Mouse (Mus musculus) lung, adult 2 months (tissue): ENCODE results near the gene Slc39a8. TPM values are rescaled to one million over a fixed set of nuclear protein-coding genes. Genes with fewer than 3 reads are reported as not detected.

Experiments
- DNase-seq: peaks from one replicate; pipeline ENCODE4 v3.0.0; 2022
- H3K4me1 ChIP-seq: fragments of 200-500 bp; 2 replicates; pipeline ENCODE4 v1.6.1; 2011; ENCODE audit warnings: low read length; ENCODE audit not compliant: control insufficient read depth, insufficient read depth
- H3K4me3 ChIP-seq: fragments of 200-500 bp; replicated peaks from 2 replicates; pipeline ENCODE3; 2011; ENCODE audit warnings: low read depth, mild to moderate bottlenecking, control low read depth, low read length; ENCODE audit errors: extremely low read depth
- CTCF ChIP-seq: fragments of 200-500 bp; IDR thresholded peaks from 2 replicates; pipeline ENCODE4 v1.5.1; 2011; ENCODE audit warnings: mild to moderate bottlenecking, low read length, control low read depth; ENCODE audit not compliant: insufficient read depth
- POLR2A ChIP-seq: fragments of 200-500 bp; IDR thresholded peaks from 2 replicates; pipeline ENCODE4 v1.6.1; 2011; ENCODE audit warnings: low read depth, mild to moderate bottlenecking, control low read depth, low read length, borderline replicate concordance; ENCODE audit errors: extremely low read depth
- whole genome bisulfite sequencing: fragments of 180-500 bp; shearing (Covaris S2); methylation state at CpG from one replicate; pipeline ENCODE4 v1.1.7; 2018; 5-methylcytosine and 5-hydroxymethylcytosine counted together
- polyA plus RNA-seq: library from polyadenylated mRNA; depleted of rRNA; stranded (reverse); fragments of >200 nt; gene quantifications from 2 replicates; pipeline ENCODE4 v1.2.3, GENCODE M21; 2012

The Slc39a8 gene
- polyA plus RNA-seq, 1 experiment = 109 TPM

- peaks cover 4% of the 10 kb centered on the region for H3K4me1 ChIP-seq
- TF ChIP-seq POLR2A (no peak), CTCF (no peak)
Measured at GRCm38 (mm10) chr3:135843707-135844106, 18.6 kb downstream of the Slc39a8 start.

GRCm38 (mm10) chr3:135844835-135845234 lies 19.8 kb downstream of the Slc39a8 start:
- 49% methylated on average over 1 of the region's 1 CpGs for WGBS
- H3K4me3 ChIP-seq = no peak overlapping the region
- TF ChIP-seq POLR2A (no peak), CTCF (no peak)
- DNase-seq = no peak
- peaks cover 2% of the 10 kb centered on the region; the same call in 1 of the 2 replicates for H3K4me1 ChIP-seq

More at GRCm38 (mm10) chr3:135843707-135844106, 18.6 kb downstream of the Slc39a8 start:
- 73% methylated on average over 8 of the region's 8 CpGs for WGBS
- H3K4me3 ChIP-seq = no peak overlapping the region
- DNase-seq = no peak

GRCm38 (mm10) chr3:135845860-135846259 lies 20.8 kb downstream of the Slc39a8 start:
- Histone ChIP-seq H3K4me3 (no peak overlapping the region), H3K4me1 (peaks cover 2% of the 10 kb centered on the region; the same call in 1 of the 2 replicates)
- DNase-seq = no peak
- WGBS = 65% methylated on average over 7 of the region's 7 CpGs
- TF ChIP-seq CTCF (no peak), POLR2A (no peak)

- DNase-seq = no peak
- TF ChIP-seq CTCF (no peak), POLR2A (no peak)
- 32% methylated on average over 2 of the region's 2 CpGs for WGBS
- no peaks in the 10 kb centered on the region for H3K4me1 ChIP-seq
- no peak overlapping the region for H3K4me3 ChIP-seq
Measured at GRCm38 (mm10) chr3:135851607-135852006, 26.5 kb downstream of the Slc39a8 start.

- Histone ChIP-seq H3K4me1 (no peaks in the 10 kb centered on the region), H3K4me3 (no peak overlapping the region)
- 84% methylated on average over 10 of the region's 10 CpGs for WGBS
- no peak for TF ChIP-seq POLR2A
- TF ChIP-seq CTCF = no peak
- DNase-seq = no peak
Measured at GRCm38 (mm10) chr3:135853604-135854297, 28.7 kb downstream of the Slc39a8 start.

GRCm38 (mm10) chr3:135854298-135854984 lies 29.4 kb downstream of the Slc39a8 start:
- no peaks in the 10 kb centered on the region for H3K4me1 ChIP-seq
- DNase-seq = no peak
- H3K4me3 ChIP-seq = no peak overlapping the region
- WGBS = 78% methylated on average over 14 of the region's 14 CpGs
- TF ChIP-seq POLR2A (no peak), CTCF (no peak)

- DNase-seq = no peak
- no peak overlapping the region for H3K4me3 ChIP-seq
- H3K4me1 ChIP-seq = no peaks in the 10 kb centered on the region
- no peak for TF ChIP-seq POLR2A
- WGBS = 87% methylated on average over 6 of the region's 6 CpGs
Measured at GRCm38 (mm10) chr3:135854985-135855340, 29.9 kb downstream of the Slc39a8 start.

- H3K4me3 ChIP-seq = no peak overlapping the region
- no peak for TF ChIP-seq CTCF
- no peak for TF ChIP-seq POLR2A
- DNase-seq = no peak
- 46% methylated on average over 1 of the region's 1 CpGs for WGBS
- no peaks in the 10 kb centered on the region for H3K4me1 ChIP-seq
Measured at GRCm38 (mm10) chr3:135856303-135856702, 31.2 kb downstream of the Slc39a8 start.

GRCm38 (mm10) chr3:135857134-135857533 lies 32.1 kb downstream of the Slc39a8 start:
- no peak for DNase-seq
- Histone ChIP-seq H3K4me3 (no peak overlapping the region), H3K4me1 (no peaks in the 10 kb centered on the region)
- TF ChIP-seq CTCF (no peak), POLR2A (no peak)
- WGBS = 63% methylated on average over 5 of the region's 5 CpGs

- 92% methylated on average over 5 of the region's 5 CpGs for WGBS
- no peaks in the 10 kb centered on the region for H3K4me1 ChIP-seq
- no peak overlapping the region for H3K4me3 ChIP-seq
- DNase-seq = no peak
- no peak for TF ChIP-seq POLR2A
- TF ChIP-seq CTCF = no peak
Measured at GRCm38 (mm10) chr3:135859431-135859830, 34.4 kb downstream of the Slc39a8 start.
